Mouse (Mus musculus) midbrain, postnatal 0 days (tissue): ENCODE results near the gene Tff3. TPM values are rescaled to one million over a fixed set of nuclear protein-coding genes. Genes with fewer than 3 reads are reported as not detected.

ENCODE experiments used
- ATAC-seq: fragments of 200-750 bp; cut with Nextera tagmentation; 2 replicates; pipeline ENCODE4 v1.8.0; 2017; ENCODE audit warnings: moderate number of reproducible peaks, mild to moderate bottlenecking, moderate TSS enrichment, moderate library complexity; ENCODE audit not compliant: low FRiP score
- DNase-seq: peaks from one replicate; pipeline ENCODE4 v3.0.0-alpha.2; 2015; ENCODE audit warnings: low spot score
- H3K27ac ChIP-seq: fragments of 300-500 bp; sonication (generic); 2 replicates; pipeline ENCODE4 v1.5.1; 2014; ENCODE audit warnings: low read depth, mild to moderate bottlenecking, low read length, mixed read lengths
- H3K27me3 ChIP-seq: fragments of 300-500 bp; sonication (generic); 2 replicates; pipeline ENCODE4 v1.6.1; 2014; ENCODE audit warnings: low read length, control low read depth, mixed read lengths; ENCODE audit not compliant: insufficient read depth
- H3K36me3 ChIP-seq: fragments of 300-500 bp; sonication (generic); 2 replicates; pipeline ENCODE4 v1.6.1; 2014; ENCODE audit warnings: low read length, control low read depth, mixed read lengths; ENCODE audit not compliant: insufficient read depth
- H3K4me1 ChIP-seq: fragments of 300-500 bp; sonication (generic); 2 replicates; pipeline ENCODE4 v1.6.1; 2014; ENCODE audit warnings: mild to moderate bottlenecking, control low read depth, antibody characterized with exemption, low read length, mixed read lengths; ENCODE audit not compliant: insufficient read depth
- H3K4me2 ChIP-seq: fragments of 300-500 bp; sonication (generic); 2 replicates; pipeline ENCODE4 v1.6.1; 2014; ENCODE audit warnings: low read depth, mild to moderate bottlenecking, low read length, mixed read lengths; ENCODE audit not compliant: poor library complexity, severe bottlenecking
- H3K4me3 ChIP-seq: fragments of 300-500 bp; sonication (generic); 2 replicates; pipeline ENCODE4 v1.5.1; 2014; ENCODE audit warnings: low read depth, mild to moderate bottlenecking, low read length, moderate library complexity
- H3K9ac ChIP-seq: fragments of 300-500 bp; sonication (generic); replicated peaks from 2 replicates; pipeline ENCODE4 v1.6.1; 2014; ENCODE audit warnings: mild to moderate bottlenecking, low read length, moderate library complexity, mixed read lengths; ENCODE audit not compliant: poor library complexity, severe bottlenecking
- H3K9me3 ChIP-seq: fragments of 300-500 bp; sonication (generic); 2 replicates; pipeline ENCODE4 v1.6.1; 2016; ENCODE audit warnings: low read length, control low read depth
- CTCF ChIP-seq: IDR thresholded peaks from 2 replicates; pipeline ENCODE4 v1.5.1; 2016; ENCODE audit warnings: antibody characterized with exemption, mild to moderate bottlenecking
- WGBS: fragments of 180-500 bp; shearing (Covaris S2); extraction: QIAGEN DNeasy Blood & Tissue Kit; methylation state at CpG from one replicate; pipeline ENCODE4 v1.1.7; 2014; 5-methylcytosine and 5-hydroxymethylcytosine counted together
- polyA plus RNA-seq: library from polyadenylated mRNA; unstranded; fragments of >200 nt; fragmentation: Nextera tagmentation; extraction: Ambion mirVana; gene quantifications from 2 replicates; pipeline ENCODE4 v1.2.1, GENCODE M21; 2015
- total RNA-seq: library from RNA; depleted of rRNA; stranded (reverse); fragments of >200 nt; gene quantifications from 2 replicates; pipeline ENCODE4 v1.2.3, GENCODE M21; 2014; rRNA removed

The Tff3 gene
- total and polyA plus RNA-seq, 2 experiments from 2014 or later = 0.83 TPM; not detected in 1

DNA sequence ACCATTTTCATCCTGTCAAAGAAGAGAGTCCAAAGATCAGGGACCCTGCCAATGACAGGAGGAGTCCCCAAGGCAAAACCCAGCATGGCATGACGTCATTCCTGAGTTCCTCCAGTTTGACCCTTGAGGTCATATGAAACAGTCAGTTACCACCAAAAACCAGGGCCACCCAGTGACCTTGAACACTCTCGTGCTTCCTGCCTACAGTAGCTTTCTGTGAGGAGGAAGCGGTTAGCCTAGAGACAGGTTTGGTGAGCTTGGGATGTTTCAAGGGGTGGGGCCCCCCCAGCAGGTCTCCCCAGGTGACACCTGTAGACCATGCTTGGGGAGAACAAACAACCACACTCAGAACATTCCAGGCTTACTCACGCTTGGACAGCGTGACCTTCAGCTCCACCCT lies 51.9 kb downstream of the Tff3 start:
- H3K27ac ChIP-seq = no peak overlapping the region
- DNase-seq = no peak
- no peak for TF ChIP-seq CTCF
- no peak for ATAC-seq
- H3K4me2 ChIP-seq = no peak overlapping the region
- no peaks in the 10 kb centered on the region for H3K36me3 ChIP-seq
- 88% methylated on average over 5 of the region's 5 CpGs for WGBS
- H3K4me1 ChIP-seq = peaks cover 26% of the 10 kb centered on the region
- no peak overlapping the region for H3K9ac ChIP-seq
- H3K27me3 ChIP-seq = no peaks in the 10 kb centered on the region
- H3K4me3 ChIP-seq = no peak overlapping the region
- H3K9me3 ChIP-seq = no peaks in the 10 kb centered on the region

DNA sequence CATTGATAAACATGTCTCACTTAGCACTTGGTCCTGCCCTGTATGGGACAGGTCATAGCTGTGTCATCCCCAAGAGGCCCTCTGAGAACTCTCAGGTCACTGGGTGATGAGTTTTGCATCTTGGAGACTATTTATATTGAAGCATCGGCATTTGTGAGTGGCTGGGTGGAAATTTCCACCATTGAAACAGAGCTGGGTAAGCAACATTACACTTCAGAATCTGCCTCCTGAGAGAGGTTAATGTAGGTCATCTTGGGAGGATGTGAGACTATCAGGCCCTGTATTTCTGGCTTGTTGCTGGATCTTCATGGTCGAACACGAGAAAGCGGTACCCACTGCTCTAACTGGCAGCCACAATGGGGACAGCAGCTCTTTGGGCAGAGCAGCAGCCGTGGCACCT lies 54.0 kb downstream of the Tff3 start:
- Histone ChIP-seq H3K4me2 (no peak overlapping the region), H3K36me3 (no peaks in the 10 kb centered on the region), H3K27me3 (no peaks in the 10 kb centered on the region), H3K4me1 (peaks cover 31% of the 10 kb centered on the region), H3K9me3 (no peaks in the 10 kb centered on the region), H3K27ac (no peak overlapping the region), H3K9ac (no peak overlapping the region), H3K4me3 (no peak overlapping the region)
- no peak for ATAC-seq
- TF ChIP-seq CTCF = no peak
- WGBS = 88% methylated on average over 5 of the region's 5 CpGs
- DNase-seq = no peak

Other genes with a start within 250 kb of the Tff3 start
- 3.3 and 3.4 TPM in 2 replicates for gene Glp1r, start 227.8 kb downstream of the Tff3 start, total RNA-seq
- 1.2 and 1.5 TPM in 2 replicates for gene Glp1r, start 227.8 kb downstream of the Tff3 start, polyA plus RNA-seq
- gene Umodl1, start 175.0 kb downstream of the Tff3 start, total RNA-seq = 0.16 and 1.2 TPM in 2 replicates
- 0.12 and 0.15 TPM in 2 replicates for gene Umodl1, start 175.0 kb downstream of the Tff3 start, polyA plus RNA-seq
- gene Abcg1, start 72.0 kb downstream of the Tff3 start, total RNA-seq = 29.2 and 38.7 TPM in 2 replicates
- 19.6 and 20.7 TPM in 2 replicates for gene Abcg1, start 72.0 kb downstream of the Tff3 start, polyA plus RNA-seq
- gene Tff2, start 14.6 kb upstream of the Tff3 start, total RNA-seq = not detected in 2 replicates
- not detected in 2 replicates for gene Tff2, start 14.6 kb upstream of the Tff3 start, polyA plus RNA-seq
- not detected in 2 replicates for gene Tff1, start 35.6 kb upstream of the Tff3 start, total RNA-seq
- not detected in 2 replicates for gene Tff1, start 35.6 kb upstream of the Tff3 start, polyA plus RNA-seq
- gene Tmprss3, start 69.3 kb upstream of the Tff3 start, total RNA-seq = 0.16 TPM in 1 of 2 replicates, not detected in the other
- gene Tmprss3, start 69.3 kb upstream of the Tff3 start, polyA plus RNA-seq = 0.10 and 0.27 TPM in 2 replicates
- not detected in 2 replicates for gene Ubash3a, start 78.2 kb upstream of the Tff3 start, total RNA-seq
- 0.20 TPM in 1 of 2 replicates, not detected in the other for gene Ubash3a, start 78.2 kb upstream of the Tff3 start, polyA plus RNA-seq
- 2.8 and 3.5 TPM in 2 replicates for gene Rsph1, start 147.7 kb upstream of the Tff3 start, total RNA-seq
- gene Rsph1, start 147.7 kb upstream of the Tff3 start, polyA plus RNA-seq = 6.0 and 8.5 TPM in 2 replicates
- gene Slc37a1, start 157.1 kb upstream of the Tff3 start, total RNA-seq = 11.0 and 12.7 TPM in 2 replicates
- gene Slc37a1, start 157.1 kb upstream of the Tff3 start, polyA plus RNA-seq = 6.9 and 7.6 TPM in 2 replicates